21 mouse cellular contexts compared by ENCODE assay signal in genomic region chr17:28715832-28716548, GRCm38 (mm10). TPM values are rescaled to one million over a fixed set of nuclear protein-coding genes. Genes with fewer than 3 reads are reported as not detected.
A peak's percentile ranks its signal among the peaks of the same experiment; 100 is the strongest.
DNase-seq lines count a peak whose midpoint lies in the region; ATAC-seq and TF ChIP-seq lines count a peak whose summit lies in the region.
"Had no signal": no experiment of that assay in that cellular context is flagged by ENCODE, and none has a peak within 500 bp of the region (broad histone marks: within the 10 kb centered on the region; RNA-seq: fewer than 3 reads in every experiment).

No protein-coding gene starts in this region.

- 84% methylated on average over 6 of the region's 7 CpGs for WGBS in hindbrain, embryonic 13.5 days

- H3K4me3 ChIP-seq in ES-E14 (ENCODE audit: insufficient read depth in 1 of 2, low read depth in 1 of 2, low read length in 2 of 2, poor library complexity in 1 of 2, severe bottlenecking in 1 of 2): no peak overlapping the region
- H3K4me3 ChIP-seq in brown adipose tissue, adult 24 weeks (ENCODE audit: insufficient read depth, low read depth, low read length): no peak overlapping the region
- H3K4me3 ChIP-seq in hindbrain, embryonic 13.5 days: no peak overlapping the region
- H3K4me3 ChIP-seq: erythroblast, embryonic 14.5 days; midbrain, embryonic 12.5 days had no signal

- no peak overlapping the region for H3K27ac ChIP-seq in ES-E14 (ENCODE audit: insufficient read depth, low read depth, low read length, poor library complexity, severe bottlenecking)
- H3K27ac ChIP-seq in brown adipose tissue, adult 24 weeks (replicated peaks; ENCODE audit: low read depth, low read length): 0 out of 2 replicates have a peak overlapping the region, but pooled peaks have one; percentile 33
- H3K27ac ChIP-seq in hindbrain, embryonic 13.5 days: no peak overlapping the region
- H3K27ac ChIP-seq: liver, embryonic 14.5 days; midbrain, embryonic 12.5 days had no signal

- H3K27me3 ChIP-seq in hindbrain, embryonic 13.5 days: no peaks in the 10 kb centered on the region
- H3K27me3 ChIP-seq: midbrain, embryonic 12.5 days had no signal

- ATAC-seq in megakaryocyte, adult 5-6 weeks (ENCODE audit: poor library complexity, severe bottlenecking): peak; percentile 66
- ATAC-seq in hindbrain, embryonic 13.5 days (ENCODE audit: low FRiP score): no peak
- ATAC-seq: hindbrain, embryonic 16.5 days had no signal

- no peak overlapping the region for H3K4me2 ChIP-seq in hindbrain, embryonic 13.5 days
- H3K4me2 ChIP-seq: heart, embryonic 11.5 days; midbrain, embryonic 12.5 days had no signal

- intact Hi-C loops in heart, postnatal 14 days (cut with DNase I): no loop called here

- peak; percentile 93 for DNase-seq in heart, adult 11 months
- DNase-seq in heart, postnatal 14 days: no peak
- DNase-seq in ES-E14 (ENCODE audit: low read depth, low spot score): no peak
- DNase-seq in B cell, adult 2 months: no peak
- DNase-seq in cerebellum, adult 9-11 months: no peak
- DNase-seq: adrenal gland, postnatal 36 days; cerebellum, postnatal 10 days; embryo, embryonic 11 days; heart, postnatal 36 days; kidney, adult 8-10 months; kidney, postnatal 25 days; lung, postnatal 36 days; thymus, postnatal 25 days had no signal

- no peaks in the 10 kb centered on the region for H3K9me3 ChIP-seq in ES-E14 (ENCODE audit: control insufficient read depth, insufficient read depth, low read depth, low read length)
- H3K9me3 ChIP-seq in hindbrain, embryonic 13.5 days: no peaks in the 10 kb centered on the region
- H3K9me3 ChIP-seq: midbrain, embryonic 12.5 days had no signal

- no peak overlapping the region for H3K9ac ChIP-seq in ES-E14 (ENCODE audit: insufficient read depth, low read depth, low read length, poor library complexity, severe bottlenecking)
- H3K9ac ChIP-seq in hindbrain, embryonic 13.5 days: no peak overlapping the region
- H3K9ac ChIP-seq: liver, embryonic 14.5 days; midbrain, embryonic 12.5 days had no signal

- peaks cover 0 to 2% of the 10 kb centered on the region in 2 experiments; a peak in 2 of 4 replicates for H3K4me1 ChIP-seq in ES-E14 (ENCODE audit: control insufficient read depth in 2 of 2, insufficient read depth in 2 of 2, low read length in 2 of 2, poor library complexity in 1 of 2)
- H3K4me1 ChIP-seq in brown adipose tissue, adult 24 weeks (ENCODE audit: control insufficient read depth, insufficient read depth, insufficient read length, low read length): peaks cover 21% of the 10 kb centered on the region
- H3K4me1 ChIP-seq in hindbrain, embryonic 13.5 days (replicated peaks): no peaks in the 10 kb centered on the region

- in situ Hi-C loops in ES-E14 (cut with MboI; ENCODE audit: low sequenced_read_pairs in 2 of 2, unreplicated experiment in 2 of 2): no loop called here

- H3K36me3 ChIP-seq in ES-E14 (ENCODE audit: control insufficient read depth, insufficient read depth, low read length, poor library complexity, severe bottlenecking): peaks cover 29% of the 10 kb centered on the region
- peaks cover 59% of the 10 kb centered on the region for H3K36me3 ChIP-seq in hindbrain, embryonic 13.5 days

TF ChIP-seq in ES-E14, 5 proteins besides CTCF, POLR2A, EP300 and RAD21:
- TF ChIP-seq ZNF384 (IDR thresholded peaks at IDR 0.05; ENCODE audit: low read depth, low read length) (no peak), MAFK (IDR thresholded peaks at IDR 0.05; ENCODE audit: insufficient read depth, low read depth, low read length) (peak; percentile 71)

RNA-seq across cellular contexts. Expression of gene AC170998.1, which starts 9.9 kb away (rescaled TPM):
- 1 to 10 TPM in 1 of 2 experiments, under 1 TPM in 1; 0.98 to 1.4 TPM for total RNA-seq in heart, postnatal 14 days (2021)
- total RNA-seq in ES-E14 (2012; rRNA removed): 2.5 and 4.1 TPM in 2 replicates
- 2.0 and 2.1 TPM in 2 replicates for polyA plus RNA-seq in brown adipose tissue, adult 24 weeks (2012; ENCODE audit: insufficient read depth, insufficient read length, missing spikeins)
- total RNA-seq in megakaryocyte, adult 5-6 weeks (2015): 5.9 and 8.8 TPM in 2 replicates
- 1.4 and 3.7 TPM in 2 replicates for total RNA-seq in megakaryocyte, adult 5-6 weeks (2017)
- polyA plus RNA-seq in hindbrain, embryonic 13.5 days (2015; fragmentation: Nextera tagmentation; extraction: Ambion mirVana): 2.2 and 3.3 TPM in 2 replicates
- polyA plus RNA-seq: erythroblast, embryonic 14.5 days had no signal

RNA-seq across cellular contexts. Expression of gene Mapk14, which starts 24.9 kb away (rescaled TPM):
- total RNA-seq in heart, postnatal 14 days (2021): 10 to 100 TPM; 51.2 to 51.4 TPM
- total RNA-seq in ES-E14 (2012; rRNA removed): 65.9 and 77.3 TPM in 2 replicates
- polyA plus RNA-seq in brown adipose tissue, adult 24 weeks (2012; ENCODE audit: insufficient read depth, insufficient read length, missing spikeins): 39.5 and 49.0 TPM in 2 replicates
- total RNA-seq in megakaryocyte, adult 5-6 weeks (2015): 163 and 164 TPM in 2 replicates
- total RNA-seq in megakaryocyte, adult 5-6 weeks (2017): 143 and 160 TPM in 2 replicates
- polyA plus RNA-seq in hindbrain, embryonic 13.5 days (2015; fragmentation: Nextera tagmentation; extraction: Ambion mirVana): 25.3 and 26.9 TPM in 2 replicates

RNA-seq across cellular contexts. Expression of gene Slc26a8, which starts 26.0 kb away (rescaled TPM):
- under 1 TPM; 0.59 to 0.62 TPM for total RNA-seq in heart, postnatal 14 days (2021)
- 0.69 and 1.1 TPM in 2 replicates for total RNA-seq in ES-E14 (2012; rRNA removed)
- polyA plus RNA-seq in brown adipose tissue, adult 24 weeks (2012; ENCODE audit: insufficient read depth, insufficient read length, missing spikeins): 0.71 and 1.5 TPM in 2 replicates
- total RNA-seq in megakaryocyte, adult 5-6 weeks (2015): 0.52 and 0.58 TPM in 2 replicates
- total RNA-seq in megakaryocyte, adult 5-6 weeks (2017): 0.33 TPM in 1 of 2 replicates, not detected in the other
- polyA plus RNA-seq in hindbrain, embryonic 13.5 days (2015; fragmentation: Nextera tagmentation; extraction: Ambion mirVana): 1.00 and 1.1 TPM in 2 replicates

RNA-seq across cellular contexts. Expression of gene Mapk13, which starts 53.1 kb away (rescaled TPM):
- under 1 TPM; 0.17 to 0.33 TPM for total RNA-seq in heart, postnatal 14 days (2021)
- 7.1 and 14.6 TPM in 2 replicates for total RNA-seq in ES-E14 (2012; rRNA removed)
- polyA plus RNA-seq in brown adipose tissue, adult 24 weeks (2012; ENCODE audit: insufficient read depth, insufficient read length, missing spikeins): 0.75 TPM in 2 replicates
- total RNA-seq in megakaryocyte, adult 5-6 weeks (2015): 12.2 and 17.0 TPM in 2 replicates
- 21.3 and 32.8 TPM in 2 replicates for total RNA-seq in megakaryocyte, adult 5-6 weeks (2017)
- 0.93 and 1.2 TPM in 2 replicates for polyA plus RNA-seq in hindbrain, embryonic 13.5 days (2015; fragmentation: Nextera tagmentation; extraction: Ambion mirVana)
- polyA plus RNA-seq: erythroblast, embryonic 14.5 days had no signal
